Mouse (Mus musculus) liver, postnatal 0 days (tissue): ENCODE data around the gene Fam104a. TPM values are rescaled to one million over a fixed set of nuclear protein-coding genes. Genes with fewer than 3 reads are reported as not detected.
"Not testable (repeated sequence)": the region's sequence is repeated elsewhere in the genome, so short reads cannot be mapped to it uniquely, and the experiment has no call there.

Experiments
- ATAC-seq: fragments of 200-750 bp; cut with Nextera tagmentation; 2 replicates; pipeline ENCODE4 v1.8.0; 2017; ENCODE audit warnings: mild to moderate bottlenecking, moderate library complexity
- DNase-seq: peaks from one replicate; pipeline ENCODE4 v3.0.0-alpha.2; 2016
- H3K27ac ChIP-seq: fragments of 300-500 bp; sonication (generic); 2 replicates; pipeline ENCODE4 v1.5.1; 2014; ENCODE audit warnings: antibody characterized with exemption, moderate library complexity, mild to moderate bottlenecking, low read depth
- H3K27me3 ChIP-seq: fragments of 300-500 bp; sonication (generic); 2 replicates; pipeline ENCODE4 v1.6.1; 2014; ENCODE audit warnings: low read length, control low read depth, mixed read lengths; ENCODE audit not compliant: insufficient read depth
- H3K36me3 ChIP-seq: fragments of 300-500 bp; sonication (generic); replicated peaks from 2 replicates; pipeline ENCODE4 v1.6.1; 2014; ENCODE audit warnings: mild to moderate bottlenecking, control low read depth, low read length, moderate library complexity, mixed read lengths; ENCODE audit not compliant: insufficient read depth
- H3K4me1 ChIP-seq: fragments of 300-500 bp; sonication (generic); 2 replicates; pipeline ENCODE4 v1.6.1; 2014; ENCODE audit warnings: antibody characterized with exemption, mild to moderate bottlenecking, control low read depth; ENCODE audit not compliant: insufficient read depth
- H3K4me2 ChIP-seq: fragments of 300-500 bp; sonication (generic); 2 replicates; pipeline ENCODE4 v1.6.1; 2014; ENCODE audit warnings: low read depth, mild to moderate bottlenecking, low read length, moderate library complexity, mixed read lengths
- H3K4me3 ChIP-seq: fragments of 300-500 bp; sonication (generic); 2 replicates; pipeline ENCODE4 v1.5.1; 2014; ENCODE audit warnings: low read depth, low read length
- H3K9ac ChIP-seq: fragments of 300-500 bp; sonication (generic); replicated peaks from 2 replicates; pipeline ENCODE4 v1.6.1; 2014; ENCODE audit warnings: mild to moderate bottlenecking, moderate library complexity
- H3K9me3 ChIP-seq: fragments of 300-500 bp; sonication (generic); 2 replicates; pipeline ENCODE4 v1.6.1; 2016; ENCODE audit warnings: mild to moderate bottlenecking, control low read depth, low read length, mixed read lengths
- CTCF ChIP-seq: sonication (generic); IDR thresholded peaks from 2 replicates; pipeline ENCODE4 v1.5.1; 2016; ENCODE audit warnings: antibody characterized with exemption, low read depth
- EP300 ChIP-seq: IDR thresholded peaks from 2 replicates; pipeline ENCODE4 v1.6.1; 2016; ENCODE audit warnings: antibody characterized with exemption, low read depth, mild to moderate bottlenecking
- WGBS: fragments of 180-500 bp; shearing (Covaris S2); extraction: QIAGEN DNeasy Blood & Tissue Kit; methylation state at CpG from one replicate; pipeline ENCODE4 v1.1.7; 2014; ENCODE audit not compliant: insufficient replicate concordance; 5-methylcytosine and 5-hydroxymethylcytosine counted together
- polyA plus RNA-seq: library from polyadenylated mRNA; unstranded; fragments of >200 nt; fragmentation: Nextera tagmentation; extraction: Ambion mirVana; gene quantifications from 2 replicates; pipeline ENCODE4 v1.2.1, GENCODE M21; 2015

The Fam104a gene
- polyA plus RNA-seq, 1 experiment from 2014 or later = 26.5 TPM

- Histone ChIP-seq H3K4me3 (no peak overlapping the region), H3K4me1 (peaks cover 4% of the 10 kb centered on the region), H3K27ac (no peak overlapping the region), H3K9ac (no peak overlapping the region), H3K36me3 (peaks cover 70% of the 10 kb centered on the region), H3K27me3 (no peaks in the 10 kb centered on the region), H3K9me3 (no peaks in the 10 kb centered on the region), H3K4me2 (no peak overlapping the region)
- TF ChIP-seq EP300 (no peak), CTCF (no peak)
- ATAC-seq (no peak), DNase-seq (no peak)
- 88% methylated on average over 18 of the region's 18 CpGs for whole genome bisulfite sequencing
These were observed 22.1 kb downstream of the Fam104a start for GRCm38 (mm10) chr11:113661835-113662351.

DNA sequence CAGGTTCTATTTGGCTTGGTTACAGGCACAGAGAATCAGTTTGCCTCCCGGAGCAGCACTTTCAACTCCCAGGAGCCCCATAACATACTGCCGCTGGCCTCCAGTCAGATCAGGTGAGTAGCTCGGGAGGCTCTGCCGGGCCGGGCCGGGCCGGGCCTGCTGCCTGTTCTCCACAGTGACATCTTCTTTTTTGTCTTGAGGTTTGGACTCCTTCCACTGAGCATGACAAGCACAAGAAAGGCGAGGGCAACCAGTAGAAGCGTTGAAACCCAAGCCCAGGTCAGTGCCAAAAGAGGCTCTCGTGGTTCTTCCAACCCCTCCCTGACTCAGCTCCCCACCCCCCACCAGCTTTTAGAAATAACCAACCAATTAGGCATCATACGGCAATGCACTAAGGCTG lies 23.0 kb downstream of the Fam104a start:
- ATAC-seq = no peak
- Histone ChIP-seq H3K36me3 (peaks cover 80% of the 10 kb centered on the region), H3K4me1 (no peaks in the 10 kb centered on the region), H3K27ac (no peak overlapping the region), H3K9me3 (no peaks in the 10 kb centered on the region), H3K4me2 (no peak overlapping the region), H3K4me3 (no peak overlapping the region), H3K9ac (no peak overlapping the region), H3K27me3 (no peaks in the 10 kb centered on the region)
- 81% methylated on average over 11 of the region's 11 CpGs for WGBS
- DNase-seq = no peak
- no peak for TF ChIP-seq EP300
- TF ChIP-seq CTCF = no peak

DNA sequence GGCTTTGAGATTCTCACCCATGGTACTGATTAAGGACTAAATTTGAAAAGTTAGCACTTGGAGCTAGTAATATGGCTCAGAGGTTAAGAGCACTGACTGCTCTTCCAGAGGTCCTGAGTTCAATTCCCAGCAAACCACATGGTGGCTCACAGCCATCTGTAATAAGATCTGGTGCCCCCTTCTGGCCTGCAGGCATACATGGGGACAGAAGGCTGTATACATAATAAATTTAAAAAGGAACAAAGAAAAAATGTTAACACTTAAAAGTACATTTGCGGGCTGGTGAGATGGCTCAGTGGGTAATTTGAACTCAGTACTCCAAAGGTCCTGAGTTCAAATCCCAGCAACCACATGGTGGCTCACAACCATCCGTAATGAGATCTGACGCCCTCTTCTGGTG lies 23.7 kb downstream of the Fam104a start:
- H3K4me1 ChIP-seq, H3K9me3 ChIP-seq, H3K9ac ChIP-seq, H3K4me3 ChIP-seq, DNase-seq, H3K27ac ChIP-seq, H3K4me2 ChIP-seq, H3K27me3 ChIP-seq, ATAC-seq: not testable (repeated sequence)
- H3K36me3 ChIP-seq = peaks cover 79% of the 10 kb centered on the region
- WGBS = 95% methylated on average over 2 of the region's 3 CpGs
- TF ChIP-seq CTCF = peak; percentile 26; the same call in 1 of the 2 replicates

GRCm38 (mm10) chr11:113658763-113659162 lies 25.2 kb downstream of the Fam104a start:
- no peak for DNase-seq
- Histone ChIP-seq H3K27me3 (no peaks in the 10 kb centered on the region), H3K9me3 (no peaks in the 10 kb centered on the region), H3K9ac (no peak overlapping the region), H3K27ac (no peak overlapping the region), H3K4me3 (no peak overlapping the region), H3K4me1 (no peaks in the 10 kb centered on the region), H3K36me3 (peaks cover 84% of the 10 kb centered on the region), H3K4me2 (no peak overlapping the region)
- TF ChIP-seq EP300 (no peak), CTCF (no peak)
- ATAC-seq = no peak
- WGBS = 86% methylated on average over 4 of the region's 4 CpGs

DNA sequence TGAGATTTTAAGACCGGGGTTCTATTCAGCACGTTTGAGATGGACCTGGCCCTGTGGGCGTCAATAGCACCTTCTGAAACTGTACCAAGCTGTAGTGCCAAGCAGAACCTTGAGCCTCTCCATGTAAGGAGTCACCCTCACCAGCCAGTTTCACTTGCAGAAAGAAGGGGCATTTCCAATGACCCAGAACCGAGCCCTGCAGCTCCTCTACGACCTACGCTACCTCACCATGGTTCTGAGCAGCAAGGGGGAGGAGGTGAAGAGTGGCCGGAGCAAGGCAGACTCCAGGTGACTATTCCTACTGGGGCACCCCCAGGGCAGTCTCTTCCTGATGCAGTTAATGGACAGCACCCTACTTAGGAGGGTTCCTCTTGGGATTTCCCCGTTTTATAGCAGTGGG lies 25.6 kb downstream of the Fam104a start:
- no peaks in the 10 kb centered on the region for H3K27me3 ChIP-seq
- WGBS = 95% methylated on average over 8 of the region's 8 CpGs
- DNase-seq (no peak), ATAC-seq (no peak)
- no peak overlapping the region for H3K4me3 ChIP-seq
- no peak overlapping the region for H3K27ac ChIP-seq
- H3K36me3 ChIP-seq = peaks cover 84% of the 10 kb centered on the region
- no peaks in the 10 kb centered on the region for H3K4me1 ChIP-seq
- H3K4me2 ChIP-seq = no peak overlapping the region
- H3K9ac ChIP-seq = no peak overlapping the region
- TF ChIP-seq EP300 = no peak
- TF ChIP-seq CTCF = no peak
- no peaks in the 10 kb centered on the region for H3K9me3 ChIP-seq

- DNase-seq = no peak
- Histone ChIP-seq H3K4me2 (no peak overlapping the region), H3K27me3 (no peaks in the 10 kb centered on the region), H3K27ac (no peak overlapping the region), H3K4me1 (no peaks in the 10 kb centered on the region), H3K9ac (no peak overlapping the region), H3K4me3 (no peak overlapping the region), H3K9me3 (no peaks in the 10 kb centered on the region), H3K36me3 (peaks cover 92% of the 10 kb centered on the region)
- no peak for ATAC-seq
- WGBS = 71% methylated on average over 4 of the region's 4 CpGs
- TF ChIP-seq CTCF = no peak
- TF ChIP-seq EP300 = no peak
These were observed 26.7 kb downstream of the Fam104a start for GRCm38 (mm10) chr11:113657221-113657620.

- peaks cover 87% of the 10 kb centered on the region for H3K36me3 ChIP-seq
- H3K4me3 ChIP-seq = no peak overlapping the region
- H3K4me2 ChIP-seq = no peak overlapping the region
- ATAC-seq (no peak), DNase-seq (no peak)
- H3K4me1 ChIP-seq = peaks cover 1% of the 10 kb centered on the region; the same call in 1 of the 2 replicates
- no peak overlapping the region for H3K27ac ChIP-seq
- no peaks in the 10 kb centered on the region for H3K27me3 ChIP-seq
- H3K9ac ChIP-seq = no peak overlapping the region
- TF ChIP-seq EP300 = no peak
- TF ChIP-seq CTCF = no peak
- WGBS = 93% methylated on average over 8 of the region's 8 CpGs
- H3K9me3 ChIP-seq = no peaks in the 10 kb centered on the region
These were observed 27.4 kb downstream of the Fam104a start for GRCm38 (mm10) chr11:113656511-113656932.
